8 mouse cellular contexts compared by ENCODE assay signal in genomic region chr4:39697565-39697964, GRCm38 (mm10).
A peak's percentile ranks its signal among the peaks of the same experiment; 100 is the strongest.
DNase-seq lines count a peak whose midpoint lies in the region; ATAC-seq and TF ChIP-seq lines count a peak whose summit lies in the region.
"Had no signal": no experiment of that assay in that cellular context is flagged by ENCODE, and none has a peak within 500 bp of the region (broad histone marks: within the 10 kb centered on the region; RNA-seq: fewer than 3 reads in every experiment).

No protein-coding gene starts in this region.

- H3K4me1 ChIP-seq in heart, postnatal 0 days (ENCODE audit: control insufficient read depth, insufficient read depth): no peaks in the 10 kb centered on the region

- no peaks in the 10 kb centered on the region for H3K27me3 ChIP-seq in heart, postnatal 0 days (ENCODE audit: control insufficient read depth, insufficient read depth, low read length)

- 26% methylated on average over 5 of the region's 5 CpGs for WGBS in heart, postnatal 0 days

- no peaks in the 10 kb centered on the region for H3K9me3 ChIP-seq in heart, postnatal 0 days (replicated peaks; ENCODE audit: control insufficient read depth, low read length)

- no peak overlapping the region for H3K4me2 ChIP-seq in heart, postnatal 0 days (ENCODE audit: low read depth, low read length)

- no peak overlapping the region for H3K27ac ChIP-seq in heart, postnatal 0 days (ENCODE audit: low read depth)

- DNase-seq in ES-CJ7 (ENCODE audit: low read depth, low spot score): peak; percentile 71
- peak; percentile 70 to 92 for DNase-seq in adrenal gland, adult (ENCODE audit: inconsistent age in 2 of 2, low spot score in 1 of 2)
- DNase-seq in embryo, embryonic 11 days: peak; percentile 47
- peak; percentile 45 for DNase-seq in heart, postnatal 0 days (ENCODE audit: low spot score)
- DNase-seq in left cerebral cortex, adult 18-20 months (ENCODE audit: low spot score in 2 of 2): peak; percentile 74 to 82
- DNase-seq in ovary, postnatal 14 days (ENCODE audit: low spot score): peak; percentile 82

- H3K4me3 ChIP-seq in heart, postnatal 0 days (ENCODE audit: low read depth, low read length): no peak overlapping the region
- H3K4me3 ChIP-seq: erythroblast, embryonic 14.5 days had no signal

- no peak overlapping the region for H3K9ac ChIP-seq in heart, postnatal 0 days (replicated peaks; ENCODE audit: low read depth, low read length)

- TF ChIP-seq CTCF in heart, postnatal 0 days (IDR thresholded peaks at IDR 0.05; ENCODE audit: low read depth): peak; percentile 59

- no peak for TF ChIP-seq EP300 in heart, postnatal 0 days (IDR thresholded peaks at IDR 0.05; ENCODE audit: low read depth)

- 0 out of 2 replicates have a peak, but pooled peaks have one; percentile 33 for ATAC-seq in heart, postnatal 0 days (ENCODE audit: insufficient read depth, low read depth)
- ATAC-seq in inflammation-experienced regulatory T-cells, adult 6 months: no peak

- H3K36me3 ChIP-seq in heart, postnatal 0 days (replicated peaks; ENCODE audit: control insufficient read depth, insufficient read depth, low read length): no peaks in the 10 kb centered on the region
